Mouse (Mus musculus): Measurements from ENCODE around the gene Rab36. TPM values are rescaled to one million over a fixed set of nuclear protein-coding genes. Genes with fewer than 3 reads are reported as not detected.

Rab36 gene
- polyA plus RNA-seq, 1 experiment from 2014 or later, result 5.6 TPM

- WGBS, result 94% methylated on average over 21 of the region's 21 CpGs
- ATAC-seq, result no peak
- no peak overlapping the region for H3K4me2 ChIP-seq (replicated peaks)
- no peaks in the 10 kb centered on the region; the same call in 1 of the 2 replicates for H3K36me3 ChIP-seq
- no peaks in the 10 kb centered on the region for H3K27me3 ChIP-seq (replicated peaks)
- no peak overlapping the region for H3K9ac ChIP-seq
- no peak overlapping the region for H3K4me3 ChIP-seq (replicated peaks)
- 0 out of 2 replicates have a peak, but pooled peaks cover 5% of the 10 kb centered on the region for H3K4me1 ChIP-seq (replicated peaks)
- no peak overlapping the region for H3K27ac ChIP-seq
- no peaks in the 10 kb centered on the region for H3K9me3 ChIP-seq
Observed at GRCm38 (mm10) chr10:75051364-75052074, 14.7 kb downstream of the Rab36 start.

DNA sequence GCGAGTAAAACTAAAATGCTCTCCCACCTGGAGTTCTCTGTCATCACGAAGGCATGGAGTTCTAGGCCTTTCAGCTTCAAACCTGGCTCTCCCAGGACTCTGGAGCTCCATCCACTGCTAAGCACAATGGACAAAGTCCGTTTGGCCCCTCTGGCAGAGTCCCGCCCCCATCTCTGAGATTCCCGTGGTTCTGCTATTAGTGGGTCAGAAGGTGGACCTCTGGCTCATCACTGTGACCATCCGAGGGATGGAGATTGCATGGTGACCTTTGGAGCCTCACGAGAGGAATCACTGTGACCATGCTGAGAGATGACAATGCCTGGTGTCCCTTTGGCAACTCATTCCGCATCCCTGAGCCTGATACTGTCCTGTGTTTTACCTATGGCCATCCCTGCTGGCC lies 16.0 kb downstream of the Rab36 start:
- WGBS, result 77% methylated on average over 8 of the region's 8 CpGs
- no peaks in the 10 kb centered on the region; the same call in 1 of the 2 replicates for H3K27me3 ChIP-seq (replicated peaks)
- H3K4me3 ChIP-seq (replicated peaks), result no peak overlapping the region
- H3K4me2 ChIP-seq (replicated peaks), result no peak overlapping the region
- no peak for ATAC-seq
- no peaks in the 10 kb centered on the region for H3K36me3 ChIP-seq
- no peak overlapping the region for H3K27ac ChIP-seq
- H3K4me1 ChIP-seq (replicated peaks), result 0 out of 2 replicates have a peak, but pooled peaks cover 5% of the 10 kb centered on the region
- no peaks in the 10 kb centered on the region for H3K9me3 ChIP-seq
- H3K9ac ChIP-seq, result no peak overlapping the region

- no peak overlapping the region for H3K4me2 ChIP-seq (replicated peaks)
- no peak overlapping the region for H3K27ac ChIP-seq
- no peak overlapping the region for H3K9ac ChIP-seq
- WGBS, result 63% methylated on average over 4 of the region's 4 CpGs
- ATAC-seq, result no peak
- 0 out of 2 replicates have a peak, but pooled peaks cover 6% of the 10 kb centered on the region for H3K4me1 ChIP-seq (replicated peaks)
- H3K4me3 ChIP-seq (replicated peaks), result no peak overlapping the region
- H3K27me3 ChIP-seq (replicated peaks), result no peaks in the 10 kb centered on the region; the same call in 1 of the 2 replicates
- no peaks in the 10 kb centered on the region for H3K36me3 ChIP-seq
- no peaks in the 10 kb centered on the region for H3K9me3 ChIP-seq
Observed at GRCm38 (mm10) chr10:75053655-75054054, 16.8 kb downstream of the Rab36 start.

- ATAC-seq, result no peak
- Histone ChIP-seq H3K4me1 (replicated peaks) (0 out of 2 replicates have a peak, but pooled peaks cover 9% of the 10 kb centered on the region), H3K36me3 (no peaks in the 10 kb centered on the region), H3K27ac (no peak overlapping the region), H3K9ac (no peak overlapping the region), H3K27me3 (replicated peaks) (no peaks in the 10 kb centered on the region; the same call in 1 of the 2 replicates), H3K4me3 (replicated peaks) (no peak overlapping the region), H3K9me3 (no peaks in the 10 kb centered on the region), H3K4me2 (replicated peaks) (no peak overlapping the region)
- 43% methylated on average over 6 of the region's 6 CpGs for WGBS
Observed at GRCm38 (mm10) chr10:75054125-75054524, 17.3 kb downstream of the Rab36 start.

GRCm38 (mm10) chr10:75055672-75056071 lies 18.8 kb downstream of the Rab36 start:
- peaks cover 16% of the 10 kb centered on the region for H3K4me1 ChIP-seq (replicated peaks)
- H3K27me3 ChIP-seq (replicated peaks), result no peaks in the 10 kb centered on the region; the same call in 1 of the 2 replicates
- H3K27ac ChIP-seq, result no peak overlapping the region
- no peak overlapping the region for H3K4me2 ChIP-seq (replicated peaks)
- no peak overlapping the region for H3K9ac ChIP-seq
- 67% methylated on average over 5 of the region's 5 CpGs for WGBS
- no peak overlapping the region for H3K4me3 ChIP-seq (replicated peaks)
- H3K9me3 ChIP-seq, result no peaks in the 10 kb centered on the region
- no peaks in the 10 kb centered on the region for H3K36me3 ChIP-seq
- no peak for ATAC-seq

DNA sequence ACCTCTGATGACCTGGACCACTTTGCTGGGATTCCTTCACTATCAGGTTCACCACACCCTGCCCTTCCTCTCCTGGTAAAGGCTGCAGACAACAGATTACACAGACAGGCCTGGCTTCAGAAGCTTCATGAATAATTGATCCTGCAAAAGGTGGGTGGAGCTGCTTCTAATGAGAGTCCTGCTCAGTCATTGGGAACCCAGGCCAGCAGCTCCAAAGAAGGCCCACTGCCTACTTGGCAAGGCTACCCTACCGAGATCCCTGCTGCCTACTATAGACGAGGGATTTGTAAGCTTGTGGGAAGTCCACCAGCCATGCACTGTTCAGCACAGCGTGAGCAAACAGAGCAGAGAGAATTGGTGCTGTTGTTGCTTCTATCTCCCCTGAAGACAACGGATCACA lies 19.4 kb downstream of the Rab36 start:
- H3K9ac ChIP-seq, result no peak overlapping the region
- H3K4me3 ChIP-seq (replicated peaks), result no peak overlapping the region
- no peak overlapping the region for H3K27ac ChIP-seq
- H3K4me2 ChIP-seq (replicated peaks), result no peak overlapping the region
- H3K27me3 ChIP-seq (replicated peaks), result no peaks in the 10 kb centered on the region; the same call in 1 of the 2 replicates
- peaks cover 17% of the 10 kb centered on the region for H3K4me1 ChIP-seq (replicated peaks)
- H3K9me3 ChIP-seq, result no peaks in the 10 kb centered on the region
- WGBS, result 25% methylated on average over 4 of the region's 4 CpGs
- no peaks in the 10 kb centered on the region for H3K36me3 ChIP-seq
- no peak for ATAC-seq

DNA sequence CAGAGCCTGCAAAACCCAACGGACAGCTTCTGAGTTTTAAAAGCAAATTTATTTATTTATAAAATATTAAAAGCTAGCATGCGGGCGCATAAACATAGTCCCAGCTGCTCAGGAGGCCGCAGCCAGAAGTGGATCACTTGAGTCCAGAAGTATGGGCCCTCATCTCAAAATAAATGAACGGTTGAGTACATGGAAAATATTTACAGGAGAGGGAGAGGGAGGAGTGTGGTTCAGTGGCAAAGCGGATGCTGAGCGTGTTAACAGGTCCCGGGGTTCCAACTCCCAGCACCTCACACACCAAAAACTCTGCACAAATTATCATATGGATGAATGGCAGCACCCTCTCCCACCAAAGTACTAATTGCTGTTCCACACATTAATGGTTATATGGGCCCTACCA lies 21.5 kb downstream of the Rab36 start:
- 49% methylated on average over 8 of the region's 8 CpGs for WGBS
- Histone ChIP-seq H3K27me3 (replicated peaks) (peaks cover 3% of the 10 kb centered on the region; the same call in 1 of the 2 replicates), H3K36me3 (no peaks in the 10 kb centered on the region), H3K4me3 (replicated peaks) (no peak overlapping the region), H3K9me3 (no peaks in the 10 kb centered on the region), H3K4me2 (replicated peaks) (no peak overlapping the region), H3K27ac (no peak overlapping the region), H3K4me1 (replicated peaks) (peaks cover 34% of the 10 kb centered on the region), H3K9ac (no peak overlapping the region)
- ATAC-seq, result no peak

- 38% methylated on average over 9 of the region's 9 CpGs for WGBS
- peaks cover 34% of the 10 kb centered on the region for H3K4me1 ChIP-seq (replicated peaks)
- no peak for ATAC-seq
Observed at GRCm38 (mm10) chr10:75058761-75059395, 22.0 kb downstream of the Rab36 start.

DNA sequence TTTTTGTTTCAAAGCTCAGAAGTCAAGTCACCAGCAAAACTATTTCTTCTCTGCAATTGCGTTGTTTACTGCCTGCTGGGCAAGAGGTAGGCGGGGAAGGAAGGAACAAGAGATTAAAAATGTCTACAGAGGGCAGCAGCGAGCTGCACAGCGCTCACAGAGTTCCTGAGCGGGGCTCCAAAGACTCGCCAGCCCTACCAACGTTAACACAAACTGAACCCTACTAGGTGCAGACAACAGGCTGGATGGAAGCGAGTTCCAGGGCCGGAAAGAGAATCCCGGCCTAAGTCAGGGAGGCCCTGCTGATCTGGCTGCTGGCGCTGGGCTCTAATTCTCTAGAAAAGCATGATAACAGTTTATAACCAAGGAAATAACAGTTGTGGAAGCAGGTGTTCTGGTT lies 22.5 kb downstream of the Rab36 start:
- Histone ChIP-seq H3K4me1 (replicated peaks) (peaks cover 32% of the 10 kb centered on the region), H3K9me3 (no peaks in the 10 kb centered on the region), H3K27ac (no peak overlapping the region), H3K9ac (no peak overlapping the region), H3K4me2 (replicated peaks) (peak overlapping the region; percentile 90), H3K36me3 (no peaks in the 10 kb centered on the region), H3K4me3 (replicated peaks) (0 out of 2 replicates have a peak overlapping the region, but pooled peaks have one; percentile 91), H3K27me3 (replicated peaks) (peaks cover 3% of the 10 kb centered on the region; the same call in 1 of the 2 replicates)
- WGBS, result 4% methylated on average over 11 of the region's 11 CpGs
- peak; percentile 45 for ATAC-seq

More at GRCm38 (mm10) chr10:75058761-75059395, 22.0 kb downstream of the Rab36 start:
- peak overlapping the region; percentile 90 for H3K4me2 ChIP-seq (replicated peaks)
- H3K27ac ChIP-seq, result no peak overlapping the region
- H3K27me3 ChIP-seq (replicated peaks), result peaks cover 3% of the 10 kb centered on the region; the same call in 1 of the 2 replicates
- H3K36me3 ChIP-seq, result no peaks in the 10 kb centered on the region
- H3K9me3 ChIP-seq, result no peaks in the 10 kb centered on the region
- H3K4me3 ChIP-seq (replicated peaks), result no peak overlapping the region
- H3K9ac ChIP-seq, result no peak overlapping the region

DNA sequence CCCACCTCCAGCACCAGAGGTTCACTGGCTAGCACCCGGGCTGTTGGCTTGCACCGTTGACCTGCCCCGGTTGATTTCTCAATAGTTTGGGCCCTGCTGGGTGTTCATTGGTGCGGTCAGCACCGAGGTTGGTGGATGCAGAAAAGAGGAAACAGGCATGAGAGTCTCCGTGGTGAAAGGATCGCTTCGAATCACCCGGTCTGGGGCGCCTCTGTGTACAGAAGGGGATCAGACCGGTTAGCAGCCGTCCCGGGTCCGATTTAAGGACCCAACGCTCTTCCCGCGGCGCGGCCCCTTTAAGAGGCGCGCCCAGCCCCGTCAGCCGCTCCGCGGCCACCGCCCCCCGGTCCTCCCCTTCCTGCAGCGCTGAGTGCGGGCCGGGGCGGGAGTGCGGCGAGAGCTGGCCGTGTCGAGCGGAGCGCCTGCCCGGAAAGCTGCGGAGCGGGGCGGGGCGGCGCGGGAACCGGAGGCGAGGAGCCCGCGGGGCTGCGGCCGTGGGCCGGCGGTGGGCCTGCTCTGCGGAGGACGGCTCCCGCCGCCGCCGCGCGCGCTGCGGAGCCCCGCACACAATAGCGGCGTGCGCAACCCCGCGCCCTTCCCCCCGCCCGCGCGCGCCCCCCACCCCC lies 23.5 kb downstream of the Rab36 start, which contains the start of gene Bcr:
Gene Bcr (plus strand): TSS at position 376 of the 626 bp plus-strand sequence.
- peak within 1 kb of the TSS; percentile 91 for H3K4me3 ChIP-seq (replicated peaks)
- peaks cover 3% of the 10 kb centered on the region; the same call in 1 of the 2 replicates for H3K27me3 ChIP-seq (replicated peaks)
- H3K4me1 ChIP-seq (replicated peaks), result peaks cover 34% of the 10 kb centered on the region
- no peaks in the 10 kb centered on the region for H3K9me3 ChIP-seq
- peak; percentile 89 for ATAC-seq
- H3K27ac ChIP-seq, result no peak within 1 kb of the TSS; the same call in 1 of the 2 replicates
- WGBS, result under 1% methylated on average over 54 of the region's 73 CpGs
- peak within 1 kb of the TSS; percentile 90 for H3K4me2 ChIP-seq (replicated peaks)
- no peaks in the 10 kb centered on the region for H3K36me3 ChIP-seq
- peak within 1 kb of the TSS; percentile 77 for H3K9ac ChIP-seq

DNA sequence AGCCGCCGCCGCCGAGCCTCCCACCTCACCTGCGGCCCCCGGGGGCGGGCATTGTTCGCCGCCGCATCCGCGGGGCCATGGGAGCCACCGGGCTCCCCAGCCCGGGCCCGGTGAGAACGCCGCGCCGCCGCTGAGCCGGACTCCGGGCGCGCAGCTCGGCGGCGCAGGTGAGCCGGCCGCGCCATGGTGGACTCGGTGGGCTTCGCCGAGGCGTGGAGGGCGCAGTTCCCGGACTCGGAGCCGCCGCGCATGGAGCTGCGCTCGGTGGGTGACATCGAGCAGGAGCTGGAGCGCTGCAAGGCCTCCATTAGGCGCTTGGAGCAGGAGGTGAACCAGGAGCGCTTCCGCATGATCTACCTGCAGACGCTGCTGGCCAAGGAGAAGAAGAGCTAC lies 24.0 kb downstream of the Rab36 start:
- H3K27ac ChIP-seq, result no peak overlapping the region; the same call in 1 of the 2 replicates
- H3K27me3 ChIP-seq (replicated peaks), result peaks cover 3% of the 10 kb centered on the region; the same call in 1 of the 2 replicates
- WGBS, result 0% methylated on average over 48 of the region's 48 CpGs
- no peaks in the 10 kb centered on the region for H3K9me3 ChIP-seq
- peak overlapping the region; percentile 77 for H3K9ac ChIP-seq
- peak overlapping the region; percentile 91 for H3K4me3 ChIP-seq (replicated peaks)
- peak overlapping the region; percentile 90 for H3K4me2 ChIP-seq (replicated peaks)
- H3K36me3 ChIP-seq, result no peaks in the 10 kb centered on the region
- ATAC-seq, result peak; percentile 46
- H3K4me1 ChIP-seq (replicated peaks), result peaks cover 34% of the 10 kb centered on the region

All from intestine, embryonic 15.5 days (tissue).